Mouse (Mus musculus): ENCODE results near the gene Gpr107. TPM values are rescaled to one million over a fixed set of nuclear protein-coding genes. Genes with fewer than 3 reads are reported as not detected.

Gene Gpr107
- total and polyA plus RNA-seq, 3 experiments, result 16.4 to 18.3 TPM; not detected in 1

- Histone ChIP-seq H3K36me3 (ENCODE audit: control insufficient read depth in 1 of 2, insufficient read depth in 2 of 2, low read length in 2 of 2) (peaks cover 0 to 1% of the 10 kb centered on the region in 2 experiments; a peak in 1 of 4 replicates), H3K9ac (ENCODE audit: control insufficient read depth, low read depth, low read length, poor library complexity, severe bottlenecking) (no peak overlapping the region), H3K79me2 (ENCODE audit: control insufficient read depth, insufficient read depth, low read length, poor library complexity) (no peaks in the 10 kb centered on the region), H3K9me3 (replicated peaks; ENCODE audit: insufficient read depth, low read length) (no peaks in the 10 kb centered on the region), H3K27me3 (ENCODE audit: control insufficient read depth in 1 of 2, insufficient read depth in 2 of 2, low read length in 2 of 2) (no peaks in the 10 kb centered on the region), H3K27ac (ENCODE audit: control insufficient read depth, low read depth, low read length) (no peak overlapping the region), H3K4me1 (ENCODE audit: control insufficient read depth in 1 of 2, insufficient read depth in 2 of 2, low read length in 2 of 2) (no peaks in the 10 kb centered on the region), H3K4me3 (ENCODE audit: control insufficient read depth in 1 of 2, insufficient read depth in 1 of 2, low read depth in 2 of 2, low read length in 2 of 2) (no peak overlapping the region)
- TF ChIP-seq POLR2AphosphoS5 (IDR thresholded peaks at IDR 0.05; ENCODE audit: borderline replicate concordance, low read depth, low read length) (no peak), JUND (IDR thresholded peaks at IDR 0.05; ENCODE audit: low read depth, low read length) (no peak)
- no peak for DNase-seq (ENCODE audit: low read depth, low spot score)
Measured at GRCm38 (mm10) chr2:31209525-31209924, 57.4 kb downstream of the Gpr107 start.

- DNase-seq (ENCODE audit: low read depth, low spot score), result no peak
- Histone ChIP-seq H3K79me2 (ENCODE audit: control insufficient read depth, insufficient read depth, low read length, poor library complexity) (no peaks in the 10 kb centered on the region), H3K27ac (ENCODE audit: control insufficient read depth, low read depth, low read length) (no peak overlapping the region), H3K9me3 (replicated peaks; ENCODE audit: insufficient read depth, low read length) (no peaks in the 10 kb centered on the region), H3K4me1 (ENCODE audit: control insufficient read depth in 1 of 2, insufficient read depth in 2 of 2, low read length in 2 of 2) (no peaks in the 10 kb centered on the region), H3K9ac (ENCODE audit: control insufficient read depth, low read depth, low read length, poor library complexity, severe bottlenecking) (no peak overlapping the region), H3K36me3 (ENCODE audit: control insufficient read depth in 1 of 2, insufficient read depth in 2 of 2, low read length in 2 of 2) (peaks cover 0 to 1% of the 10 kb centered on the region in 2 experiments; a peak in 1 of 4 replicates), H3K4me3 (ENCODE audit: control insufficient read depth in 1 of 2, insufficient read depth in 1 of 2, low read depth in 2 of 2, low read length in 2 of 2) (no peak overlapping the region), H3K27me3 (ENCODE audit: control insufficient read depth in 1 of 2, insufficient read depth in 2 of 2, low read length in 2 of 2) (no peaks in the 10 kb centered on the region)
- no peak for TF ChIP-seq ELF1 (IDR thresholded peaks at IDR 0.05; ENCODE audit: low read depth, low read length)
- no peak for TF ChIP-seq MXI1 (IDR thresholded peaks at IDR 0.05; ENCODE audit: low read depth, low read length)
- no peak for TF ChIP-seq ZNF384 (IDR thresholded peaks at IDR 0.05; ENCODE audit: low read depth, low read length)
- no peak for TF ChIP-seq GATA1 (IDR thresholded peaks at IDR 0.05; ENCODE audit: low read depth, low read length)
- TF ChIP-seq EP300 (IDR thresholded peaks at IDR 0.05; ENCODE audit: low read depth in 1 of 2, low read length in 2 of 2), result no peak
- no peak for TF ChIP-seq ZC3H11A (IDR thresholded peaks at IDR 0.05; ENCODE audit: low read depth, low read length)
- no peak for TF ChIP-seq ZKSCAN1 (IDR thresholded peaks at IDR 0.05; ENCODE audit: low read depth, low read length)
- TF ChIP-seq JUND (IDR thresholded peaks at IDR 0.05; ENCODE audit: low read depth, low read length), result no peak
- TF ChIP-seq USF1 (IDR thresholded peaks at IDR 0.05; ENCODE audit: low read depth, low read length), result no peak
- no peak for TF ChIP-seq POLR2AphosphoS5 (IDR thresholded peaks at IDR 0.05; ENCODE audit: borderline replicate concordance, low read depth, low read length)
- TF ChIP-seq SMC3 (IDR thresholded peaks at IDR 0.05; ENCODE audit: low read depth, low read length), result no peak
Measured at GRCm38 (mm10) chr2:31210144-31210847, 58.2 kb downstream of the Gpr107 start.

- no peak for TF ChIP-seq CTCF (IDR thresholded peaks at IDR 0.05 in 2 of 3, conservative IDR thresholded peaks at IDR 0.05 in 1 of 3; ENCODE audit: control insufficient read depth in 1 of 3, insufficient read depth in 1 of 3, low read depth in 2 of 3, low read length in 3 of 3, poor library complexity in 1 of 3, severe bottlenecking in 1 of 3)
- no peak for TF ChIP-seq ZNF384 (IDR thresholded peaks at IDR 0.05; ENCODE audit: low read depth, low read length)
- no peak for TF ChIP-seq ZMIZ1 (IDR thresholded peaks at IDR 0.05; ENCODE audit: low read depth, low read length)
- no peak for TF ChIP-seq GATA1 (IDR thresholded peaks at IDR 0.05; ENCODE audit: low read depth, low read length)
- TF ChIP-seq ELF1 (IDR thresholded peaks at IDR 0.05; ENCODE audit: low read depth, low read length), result no peak
- TF ChIP-seq EP300 (IDR thresholded peaks at IDR 0.05; ENCODE audit: low read depth in 1 of 2, low read length in 2 of 2), result no peak
- no peak for TF ChIP-seq TBP (IDR thresholded peaks at IDR 0.05; ENCODE audit: low read depth, low read length)
- no peak for TF ChIP-seq MAX (IDR thresholded peaks at IDR 0.05; ENCODE audit: low read length)
- H3K9ac ChIP-seq (ENCODE audit: control insufficient read depth, low read depth, low read length, poor library complexity, severe bottlenecking), result no peak overlapping the region
- H3K4me3 ChIP-seq (ENCODE audit: control insufficient read depth in 1 of 2, insufficient read depth in 1 of 2, low read depth in 2 of 2, low read length in 2 of 2), result no peak overlapping the region
- no peaks in the 10 kb centered on the region for H3K4me1 ChIP-seq (ENCODE audit: control insufficient read depth in 1 of 2, insufficient read depth in 2 of 2, low read length in 2 of 2)
- H3K27me3 ChIP-seq (ENCODE audit: control insufficient read depth in 1 of 2, insufficient read depth in 2 of 2, low read length in 2 of 2), result no peaks in the 10 kb centered on the region
- H3K79me2 ChIP-seq (ENCODE audit: control insufficient read depth, insufficient read depth, low read length, poor library complexity), result no peaks in the 10 kb centered on the region
- DNase-seq (ENCODE audit: low read depth, low spot score), result no peak
- H3K27ac ChIP-seq (ENCODE audit: control insufficient read depth, low read depth, low read length), result no peak overlapping the region
- H3K36me3 ChIP-seq (ENCODE audit: control insufficient read depth in 1 of 2, insufficient read depth in 2 of 2, low read length in 2 of 2), result peaks cover 0 to 1% of the 10 kb centered on the region in 2 experiments; a peak in 1 of 4 replicates
- H3K9me3 ChIP-seq (replicated peaks; ENCODE audit: insufficient read depth, low read length), result no peaks in the 10 kb centered on the region
Measured at GRCm38 (mm10) chr2:31211204-31211603, 59.1 kb downstream of the Gpr107 start.
